Mouse (Mus musculus) myocyte (in vitro differentiated cells): Measurements from ENCODE around the gene Spats1.

Experiments used
- MYOD1 ChIP-seq, 3 experiments: IDR thresholded peaks; one replicate each; pipeline ENCODE4 v1.6.1; 2011; ENCODE audit warnings: control low read depth in 2 of 3, low read depth in 2 of 3, mild to moderate bottlenecking in 2 of 3, moderate library complexity in 1 of 3; ENCODE audit not compliant: insufficient read length in 2 of 3, control insufficient read depth in 1 of 3
- POLR2A ChIP-seq: IDR thresholded peaks from one replicate; pipeline ENCODE4 v1.6.1; 2011; ENCODE audit warnings: low read depth, mild to moderate bottlenecking, control low read depth, moderate library complexity; ENCODE audit not compliant: insufficient read length
- POLR2AphosphoS2 ChIP-seq: IDR thresholded peaks from one replicate; pipeline ENCODE4 v1.6.1; 2011; ENCODE audit warnings: low read depth, control low read depth; ENCODE audit not compliant: insufficient read length
- TCF12 ChIP-seq: IDR thresholded peaks from one replicate; pipeline ENCODE4 v1.6.1; 2011; ENCODE audit warnings: mild to moderate bottlenecking, control low read depth; ENCODE audit not compliant: poor library complexity, insufficient read depth, severe bottlenecking
- USF1 ChIP-seq: IDR thresholded peaks from one replicate; pipeline ENCODE4 v1.6.1; 2011; ENCODE audit warnings: low read depth, mild to moderate bottlenecking, control low read depth, moderate library complexity

DNA sequence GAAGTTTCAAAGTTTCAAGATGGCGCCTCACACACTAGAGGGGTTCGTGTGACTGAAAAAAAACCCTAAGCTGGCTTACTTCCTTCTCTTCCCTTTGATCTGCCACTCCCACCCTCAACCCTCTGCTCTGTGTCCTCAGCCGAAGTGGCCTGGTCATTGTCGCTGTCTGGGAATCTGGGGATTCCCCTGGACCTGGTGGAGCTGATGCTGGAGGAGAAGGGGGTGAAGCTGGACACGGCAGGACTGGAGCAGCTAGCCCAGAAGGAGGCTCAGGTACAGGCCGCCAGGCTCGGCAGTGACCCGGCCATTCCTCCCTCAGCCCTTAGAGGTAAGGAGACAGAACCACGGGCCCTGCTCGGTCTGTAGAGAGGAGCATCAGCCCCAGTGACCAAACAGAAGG, 40.6 kb upstream of the Spats1 start:
- TF ChIP-seq POLR2A (no peak), TCF12 (no peak), USF1 (no peak), MYOD1 (IDR thresholded peaks at IDR 0.05; ENCODE audit: control insufficient read depth in 1 of 3, insufficient read length in 2 of 3, low read depth in 2 of 3) (no peak), POLR2AphosphoS2 (no peak)
